ENCODE assay signal across 25 mouse cellular contexts in the genomic region with DNA sequence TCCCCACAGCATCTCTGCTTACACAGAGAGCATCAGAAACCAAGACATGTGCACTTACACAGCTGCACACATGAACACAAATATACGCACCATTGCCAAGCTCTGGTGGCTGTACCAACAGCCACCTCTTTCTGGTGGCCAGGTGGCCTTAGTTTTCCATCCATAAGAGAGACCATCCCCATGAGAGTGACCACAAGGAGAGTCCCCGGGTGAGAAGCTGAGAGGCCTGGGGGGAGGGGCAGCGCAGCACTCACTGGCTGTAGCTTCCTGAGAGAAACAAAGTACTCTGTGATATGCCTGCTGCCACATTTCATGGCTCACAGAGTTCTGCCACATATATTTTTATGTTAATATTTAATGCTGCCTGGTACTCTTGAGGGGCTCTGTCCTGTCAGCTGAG. TPM values are rescaled to one million over a fixed set of nuclear protein-coding genes. Genes with fewer than 3 reads are reported as not detected.
DNase-seq lines count a peak whose midpoint lies in the region; ATAC-seq and TF ChIP-seq lines count a peak whose summit lies in the region.
"Had no signal": no experiment of that assay in that cellular context is flagged by ENCODE, and none has a peak within 500 bp of the region (broad histone marks: within the 10 kb centered on the region; RNA-seq: fewer than 3 reads in every experiment).

No protein-coding gene starts in this region.

- WGBS in forebrain, embryonic 10.5 days, result 38% methylated on average over 3 of the region's 3 CpGs
- WGBS in forebrain, embryonic 16.5 days, result 43% methylated on average over 3 of the region's 3 CpGs
- WGBS in intestine, embryonic 14.5 days, result 44% methylated on average over 3 of the region's 3 CpGs
- WGBS in intestine, postnatal 0 days, result 57% methylated on average over 3 of the region's 3 CpGs
- WGBS in embryonic facial prominence, embryonic 10.5 days, result 38% methylated on average over 3 of the region's 3 CpGs
- 34% methylated on average over 3 of the region's 3 CpGs for WGBS in limb, embryonic 12.5 days

- TF ChIP-seq CTCF in intestine, postnatal 0 days (IDR thresholded peaks at IDR 0.05; ENCODE audit: low read depth), result no peak

- no peak overlapping the region for H3K4me2 ChIP-seq in forebrain, embryonic 16.5 days (ENCODE audit: low read length)
- no peak overlapping the region for H3K4me2 ChIP-seq in intestine, embryonic 14.5 days (ENCODE audit: low read length)
- H3K4me2 ChIP-seq in intestine, postnatal 0 days (replicated peaks; ENCODE audit: low read depth), result no peak overlapping the region
- no peak overlapping the region for H3K4me2 ChIP-seq in limb, embryonic 12.5 days
- H3K4me2 ChIP-seq: heart, embryonic 15.5 days; limb, embryonic 15.5 days had no signal

- no peak for ATAC-seq in forebrain, embryonic 16.5 days
- ATAC-seq in intestine, embryonic 14.5 days (replicated peaks; ENCODE audit: low FRiP score, low TSS enrichment, low read depth), result no peak
- ATAC-seq in intestine, postnatal 0 days, result no peak
- no peak for ATAC-seq in limb, embryonic 12.5 days (ENCODE audit: insufficient number of reproducible peaks, insufficient read depth, low FRiP score, low TSS enrichment, low read depth)
- ATAC-seq: CD4-positive, CD25-positive, alpha-beta regulatory T cell, adult 4 months; intestine, embryonic 16.5 days; midbrain, embryonic 16.5 days had no signal

- no peak overlapping the region for H3K4me3 ChIP-seq in forebrain, embryonic 10.5 days
- H3K4me3 ChIP-seq in forebrain, embryonic 16.5 days (replicated peaks; ENCODE audit: low read length), result no peak overlapping the region
- no peak overlapping the region for H3K4me3 ChIP-seq in intestine, embryonic 14.5 days (ENCODE audit: low read depth, low read length)
- no peak overlapping the region for H3K4me3 ChIP-seq in intestine, postnatal 0 days (ENCODE audit: low read depth, low read length)
- H3K4me3 ChIP-seq in embryonic facial prominence, embryonic 10.5 days, result no peak overlapping the region
- H3K4me3 ChIP-seq in limb, embryonic 12.5 days (replicated peaks), result no peak overlapping the region
- H3K4me3 ChIP-seq: heart, embryonic 15.5 days; limb, embryonic 15.5 days had no signal

- H3K9ac ChIP-seq in forebrain, embryonic 16.5 days (replicated peaks; ENCODE audit: low read depth, low read length), result no peak overlapping the region
- H3K9ac ChIP-seq in intestine, embryonic 14.5 days (ENCODE audit: low read length), result no peak overlapping the region
- H3K9ac ChIP-seq in intestine, postnatal 0 days (ENCODE audit: low read depth, low read length), result no peak overlapping the region
- H3K9ac ChIP-seq in limb, embryonic 12.5 days (replicated peaks), result no peak overlapping the region; the same call in 1 of the 2 replicates
- H3K9ac ChIP-seq: heart, embryonic 15.5 days; limb, embryonic 15.5 days had no signal

- peaks cover 53% of the 10 kb centered on the region for H3K4me1 ChIP-seq in forebrain, embryonic 10.5 days
- peaks cover 25% of the 10 kb centered on the region for H3K4me1 ChIP-seq in forebrain, embryonic 16.5 days (replicated peaks; ENCODE audit: control insufficient read depth, insufficient read depth, low read length)
- H3K4me1 ChIP-seq in intestine, embryonic 14.5 days (replicated peaks; ENCODE audit: control insufficient read depth, insufficient read depth, low read length), result peaks cover 11% of the 10 kb centered on the region
- no peaks in the 10 kb centered on the region for H3K4me1 ChIP-seq in intestine, postnatal 0 days (replicated peaks; ENCODE audit: control insufficient read depth, insufficient read depth, low read length)
- peaks cover 50% of the 10 kb centered on the region for H3K4me1 ChIP-seq in embryonic facial prominence, embryonic 10.5 days
- H3K4me1 ChIP-seq in limb, embryonic 12.5 days (replicated peaks), result peaks cover 49% of the 10 kb centered on the region

- no peaks in the 10 kb centered on the region for H3K36me3 ChIP-seq in forebrain, embryonic 10.5 days (replicated peaks)
- H3K36me3 ChIP-seq in forebrain, embryonic 16.5 days (ENCODE audit: control insufficient read depth, insufficient read depth), result no peaks in the 10 kb centered on the region
- H3K36me3 ChIP-seq in intestine, embryonic 14.5 days (ENCODE audit: control insufficient read depth, insufficient read depth, low read length), result no peaks in the 10 kb centered on the region
- no peaks in the 10 kb centered on the region for H3K36me3 ChIP-seq in intestine, postnatal 0 days (ENCODE audit: control insufficient read depth, insufficient read depth)
- no peaks in the 10 kb centered on the region for H3K36me3 ChIP-seq in embryonic facial prominence, embryonic 10.5 days (replicated peaks)
- no peaks in the 10 kb centered on the region for H3K36me3 ChIP-seq in limb, embryonic 12.5 days
- H3K36me3 ChIP-seq: G1E; heart, embryonic 15.5 days; limb, embryonic 15.5 days had no signal

- H3K9me3 ChIP-seq in forebrain, embryonic 10.5 days, result no peaks in the 10 kb centered on the region
- no peaks in the 10 kb centered on the region for H3K9me3 ChIP-seq in forebrain, embryonic 16.5 days (ENCODE audit: control insufficient read depth, low read length)
- no peaks in the 10 kb centered on the region for H3K9me3 ChIP-seq in intestine, embryonic 14.5 days (ENCODE audit: control insufficient read depth, low read length)
- H3K9me3 ChIP-seq in intestine, postnatal 0 days (ENCODE audit: control insufficient read depth), result no peaks in the 10 kb centered on the region
- no peaks in the 10 kb centered on the region for H3K9me3 ChIP-seq in embryonic facial prominence, embryonic 10.5 days
- no peaks in the 10 kb centered on the region for H3K9me3 ChIP-seq in limb, embryonic 12.5 days
- H3K9me3 ChIP-seq: G1E; heart, embryonic 15.5 days; limb, embryonic 15.5 days had no signal

- no peak for DNase-seq in forebrain, embryonic 10.5 days (ENCODE audit: extremely low spot score, low spot score)
- DNase-seq in intestine, embryonic 14.5 days (ENCODE audit: low spot score), result peak; percentile 46
- peak; percentile 31 for DNase-seq in embryonic facial prominence, embryonic 10.5 days (ENCODE audit: low spot score)
- no peak for DNase-seq in adrenal gland, adult 18-20 months (ENCODE audit: low spot score in 2 of 2)
- DNase-seq in testis, postnatal 14 days (ENCODE audit: low spot score), result no peak
- DNase-seq: adrenal gland, postnatal 36 days; cerebellum, adult 18-20 months; cerebellum, postnatal 25 days; gastrocnemius, postnatal 14 days; heart, adult 18-20 months; heart, postnatal 4 days; lung, postnatal 10 days; right cerebral cortex, postnatal 4 days had no signal

- H3K27ac ChIP-seq in forebrain, embryonic 10.5 days, result peak overlapping the region; percentile 60
- H3K27ac ChIP-seq in forebrain, embryonic 16.5 days (ENCODE audit: low read length), result no peak overlapping the region
- no peak overlapping the region for H3K27ac ChIP-seq in intestine, embryonic 14.5 days (ENCODE audit: low read depth)
- no peak overlapping the region for H3K27ac ChIP-seq in intestine, postnatal 0 days (ENCODE audit: low read depth, low read length)
- peak overlapping the region; percentile 81; the same call in 1 of the 2 replicates for H3K27ac ChIP-seq in embryonic facial prominence, embryonic 10.5 days (replicated peaks)
- H3K27ac ChIP-seq in limb, embryonic 12.5 days, result 0 out of 2 replicates have a peak overlapping the region, but pooled peaks have one; percentile 23
- H3K27ac ChIP-seq: heart, embryonic 15.5 days; kidney, postnatal 0 days; limb, embryonic 15.5 days; stomach, postnatal 0 days had no signal

- H3K27me3 ChIP-seq in forebrain, embryonic 10.5 days (ENCODE audit: poor library complexity, severe bottlenecking), result peaks cover 48% of the 10 kb centered on the region
- no peaks in the 10 kb centered on the region for H3K27me3 ChIP-seq in forebrain, embryonic 16.5 days (replicated peaks; ENCODE audit: control insufficient read depth, insufficient read depth, low read length)
- 0 out of 2 replicates have a peak, but pooled peaks cover 2% of the 10 kb centered on the region for H3K27me3 ChIP-seq in intestine, embryonic 14.5 days (replicated peaks; ENCODE audit: control insufficient read depth, insufficient read depth, low read length)
- H3K27me3 ChIP-seq in intestine, postnatal 0 days (replicated peaks; ENCODE audit: control insufficient read depth, insufficient read depth, low read length), result no peaks in the 10 kb centered on the region
- peaks cover 15% of the 10 kb centered on the region for H3K27me3 ChIP-seq in embryonic facial prominence, embryonic 10.5 days (replicated peaks; ENCODE audit: low read depth, poor library complexity, severe bottlenecking)
- no peaks in the 10 kb centered on the region for H3K27me3 ChIP-seq in limb, embryonic 12.5 days
- H3K27me3 ChIP-seq: limb, embryonic 15.5 days had no signal

RNA-seq across cellular contexts. Expression of a gene that starts 14.5 kb away (rescaled TPM):
- 0.15 and 0.21 TPM in 2 replicates for polyA plus RNA-seq in forebrain, embryonic 10.5 days (2016; fragmentation: Nextera tagmentation; extraction: Ambion mirVana)
- 2.4 and 4.3 TPM in 2 replicates for polyA plus RNA-seq in forebrain, embryonic 16.5 days (2015; fragmentation: Nextera tagmentation; extraction: Ambion mirVana)
- 0.04 and 0.26 TPM in 2 replicates for polyA plus RNA-seq in intestine, embryonic 14.5 days (2014; fragmentation: Nextera tagmentation; extraction: Ambion mirVana)
- polyA plus RNA-seq in intestine, postnatal 0 days (2015; fragmentation: Nextera tagmentation; extraction: Ambion mirVana), result 0.05 and 0.13 TPM in 2 replicates
- polyA plus RNA-seq in embryonic facial prominence, embryonic 10.5 days (2016; fragmentation: Nextera tagmentation; extraction: Ambion mirVana), result 0.30 and 0.36 TPM in 2 replicates
- polyA plus RNA-seq in limb, embryonic 12.5 days (2016; fragmentation: Nextera tagmentation; extraction: Ambion mirVana), result 0.05 and 0.10 TPM in 2 replicates
- total RNA-seq in adrenal gland, adult 18-20 months (2021), result under 1 TPM; 0.19 to 0.23 TPM
- total RNA-seq: heart, adult 18-20 months; heart, postnatal 4 days; megakaryocyte progenitor cell, adult 5-6 weeks had no signal
- polyA plus RNA-seq: G1E; kidney, postnatal 0 days had no signal

RNA-seq across cellular contexts. Expression of a gene that starts 16.9 kb away (rescaled TPM):
- polyA plus RNA-seq in forebrain, embryonic 10.5 days (2016; fragmentation: Nextera tagmentation; extraction: Ambion mirVana), result 3.0 and 3.4 TPM in 2 replicates
- 10.1 and 12.0 TPM in 2 replicates for polyA plus RNA-seq in forebrain, embryonic 16.5 days (2015; fragmentation: Nextera tagmentation; extraction: Ambion mirVana)
- 3.0 and 3.5 TPM in 2 replicates for polyA plus RNA-seq in intestine, embryonic 14.5 days (2014; fragmentation: Nextera tagmentation; extraction: Ambion mirVana)
- polyA plus RNA-seq in intestine, postnatal 0 days (2015; fragmentation: Nextera tagmentation; extraction: Ambion mirVana), result 2.8 and 2.9 TPM in 2 replicates
- polyA plus RNA-seq in embryonic facial prominence, embryonic 10.5 days (2016; fragmentation: Nextera tagmentation; extraction: Ambion mirVana), result 4.0 and 4.3 TPM in 2 replicates
- 4.4 and 5.8 TPM in 2 replicates for polyA plus RNA-seq in limb, embryonic 12.5 days (2016; fragmentation: Nextera tagmentation; extraction: Ambion mirVana)
- total RNA-seq in adrenal gland, adult 18-20 months (2021), result 10 to 100 TPM; 23.1 to 23.5 TPM

RNA-seq across cellular contexts. Expression of a gene that starts 23.3 kb away (rescaled TPM):
- polyA plus RNA-seq in forebrain, embryonic 10.5 days (2016; fragmentation: Nextera tagmentation; extraction: Ambion mirVana), result 202 and 207 TPM in 2 replicates
- 155 and 191 TPM in 2 replicates for polyA plus RNA-seq in forebrain, embryonic 16.5 days (2015; fragmentation: Nextera tagmentation; extraction: Ambion mirVana)
- 171 and 182 TPM in 2 replicates for polyA plus RNA-seq in intestine, embryonic 14.5 days (2014; fragmentation: Nextera tagmentation; extraction: Ambion mirVana)
- 99.6 and 101 TPM in 2 replicates for polyA plus RNA-seq in intestine, postnatal 0 days (2015; fragmentation: Nextera tagmentation; extraction: Ambion mirVana)
- polyA plus RNA-seq in embryonic facial prominence, embryonic 10.5 days (2016; fragmentation: Nextera tagmentation; extraction: Ambion mirVana), result 194 and 195 TPM in 2 replicates
- polyA plus RNA-seq in limb, embryonic 12.5 days (2016; fragmentation: Nextera tagmentation; extraction: Ambion mirVana), result 192 and 199 TPM in 2 replicates
- 100 to 1,000 TPM; 160 to 166 TPM for total RNA-seq in adrenal gland, adult 18-20 months (2021)

RNA-seq across cellular contexts. Expression of a gene that starts 31.8 kb away (rescaled TPM):
- 3.7 and 4.2 TPM in 2 replicates for polyA plus RNA-seq in forebrain, embryonic 10.5 days (2016; fragmentation: Nextera tagmentation; extraction: Ambion mirVana)
- polyA plus RNA-seq in forebrain, embryonic 16.5 days (2015; fragmentation: Nextera tagmentation; extraction: Ambion mirVana), result 4.1 and 5.7 TPM in 2 replicates
- polyA plus RNA-seq in intestine, embryonic 14.5 days (2014; fragmentation: Nextera tagmentation; extraction: Ambion mirVana), result 2.3 and 2.6 TPM in 2 replicates
- 6.3 and 6.7 TPM in 2 replicates for polyA plus RNA-seq in intestine, postnatal 0 days (2015; fragmentation: Nextera tagmentation; extraction: Ambion mirVana)
- polyA plus RNA-seq in embryonic facial prominence, embryonic 10.5 days (2016; fragmentation: Nextera tagmentation; extraction: Ambion mirVana), result 3.1 and 3.4 TPM in 2 replicates
- polyA plus RNA-seq in limb, embryonic 12.5 days (2016; fragmentation: Nextera tagmentation; extraction: Ambion mirVana), result 1.7 TPM in 2 replicates
- total RNA-seq in adrenal gland, adult 18-20 months (2021), result 1 to 10 TPM; 7.3 to 8.6 TPM

RNA-seq across cellular contexts. Expression of a gene that starts 41.5 kb away (rescaled TPM):
- 20.2 and 20.3 TPM in 2 replicates for polyA plus RNA-seq in forebrain, embryonic 10.5 days (2016; fragmentation: Nextera tagmentation; extraction: Ambion mirVana)
- polyA plus RNA-seq in forebrain, embryonic 16.5 days (2015; fragmentation: Nextera tagmentation; extraction: Ambion mirVana), result 30.7 and 33.8 TPM in 2 replicates
- polyA plus RNA-seq in intestine, embryonic 14.5 days (2014; fragmentation: Nextera tagmentation; extraction: Ambion mirVana), result 15.3 and 15.5 TPM in 2 replicates
- polyA plus RNA-seq in intestine, postnatal 0 days (2015; fragmentation: Nextera tagmentation; extraction: Ambion mirVana), result 3.4 and 4.0 TPM in 2 replicates
- polyA plus RNA-seq in embryonic facial prominence, embryonic 10.5 days (2016; fragmentation: Nextera tagmentation; extraction: Ambion mirVana), result 23.9 and 25.8 TPM in 2 replicates
- polyA plus RNA-seq in limb, embryonic 12.5 days (2016; fragmentation: Nextera tagmentation; extraction: Ambion mirVana), result 25.2 and 26.0 TPM in 2 replicates
- total RNA-seq in adrenal gland, adult 18-20 months (2021), result 1 to 10 TPM; 8.2 to 8.5 TPM

Comparison
In these comparisons a context has a peak if more than half of its experiments do, and no peak if none do; other contexts are left out.
1. H3K27ac ChIP-seq: peak in forebrain, embryonic 10.5 days (single experiment), embryonic facial prominence, embryonic 10.5 days (single experiment) and limb, embryonic 12.5 days (single experiment); none in forebrain, embryonic 16.5 days (single experiment), intestine, embryonic 14.5 days (single experiment) and intestine, postnatal 0 days (single experiment).
2. DNase-seq: peak in intestine, embryonic 14.5 days (single experiment) and embryonic facial prominence, embryonic 10.5 days (single experiment); none in forebrain, embryonic 10.5 days (single experiment), adrenal gland, adult 18-20 months (0 of 2) and testis, postnatal 14 days (single experiment).